ENCODE assay signal across 11 mouse cellular contexts in the genomic region with DNA sequence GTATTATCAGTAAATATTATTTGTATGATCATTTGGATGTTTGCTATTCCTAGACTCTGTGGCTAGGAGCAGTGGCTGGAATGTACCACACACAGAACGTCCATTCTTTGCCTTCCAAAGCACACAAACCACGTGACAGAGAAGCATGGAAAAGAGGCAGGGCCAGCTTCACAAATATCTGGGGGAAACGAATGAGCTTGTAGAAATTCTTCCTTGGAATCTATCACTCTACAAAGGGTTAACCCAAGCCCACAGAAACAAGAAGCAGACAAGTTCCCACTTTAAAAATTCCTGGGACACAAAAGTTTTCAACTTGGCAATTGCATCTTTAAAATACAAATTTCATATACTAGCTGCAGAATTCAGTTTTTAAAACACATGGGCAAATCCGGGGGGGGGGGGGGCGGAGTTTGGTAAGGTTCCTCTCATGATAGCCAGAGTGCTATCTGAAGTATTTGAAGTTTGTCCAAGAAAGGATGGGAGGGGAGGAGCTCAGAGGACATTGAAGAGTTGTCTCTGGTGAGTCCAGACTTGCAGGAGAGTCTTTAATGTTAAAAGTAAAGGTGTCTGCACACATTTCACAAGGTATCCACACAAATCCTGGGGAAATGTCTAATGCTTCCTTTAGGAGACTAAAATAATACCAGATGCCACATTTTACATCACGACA.
DNase-seq lines count a peak whose midpoint lies in the region; ATAC-seq and TF ChIP-seq lines count a peak whose summit lies in the region.
"Had no signal": no experiment of that assay in that cellular context is flagged by ENCODE, and none has a peak within 500 bp of the region (broad histone marks: within the 10 kb centered on the region; RNA-seq: fewer than 3 reads in every experiment).

No protein-coding gene starts in this region.

- peak; percentile 17 for DNase-seq in kidney, adult 2 months
- DNase-seq in embryo, embryonic 10.5 days (ENCODE audit: low spot score) = peak; percentile 32
- no peak for DNase-seq in forebrain, postnatal 0 days
- no peak for DNase-seq in spleen, postnatal 14 days (ENCODE audit: low spot score in 2 of 2)
- no peak for DNase-seq in gastrocnemius, postnatal 10 days
- no peak for DNase-seq in left cerebral cortex, adult 18-20 months (ENCODE audit: low spot score in 2 of 2)
- DNase-seq: kidney, adult 11 months had no signal

- no peak overlapping the region for H3K27ac ChIP-seq in kidney, adult 2 months (ENCODE audit: insufficient read depth, low read depth, low read length)
- H3K27ac ChIP-seq in kidney, embryonic 14.5 days (ENCODE audit: low read depth, low read length) = no peak overlapping the region
- no peak overlapping the region for H3K27ac ChIP-seq in forebrain, postnatal 0 days (ENCODE audit: low read depth, low read length)
- H3K27ac ChIP-seq in midbrain, embryonic 15.5 days = no peak overlapping the region
- H3K27ac ChIP-seq: lung, embryonic 15.5 days had no signal

- TF ChIP-seq CTCF in kidney, adult 2 months (conservative IDR thresholded peaks at IDR 0.05; ENCODE audit: insufficient read depth, insufficient read length, low read depth, low read length) = no peak
- TF ChIP-seq CTCF in forebrain, postnatal 0 days (IDR thresholded peaks at IDR 0.05; ENCODE audit: low read depth) = no peak

- H3K27me3 ChIP-seq in kidney, adult 2 months (replicated peaks; ENCODE audit: control insufficient read depth, insufficient read depth, low read length) = peaks cover 1% of the 10 kb centered on the region
- peaks cover 12% of the 10 kb centered on the region; the same call in 1 of the 2 replicates for H3K27me3 ChIP-seq in kidney, embryonic 14.5 days (ENCODE audit: control insufficient read depth, insufficient read depth, low read length)
- H3K27me3 ChIP-seq in forebrain, postnatal 0 days (ENCODE audit: insufficient read depth, low read length) = no peaks in the 10 kb centered on the region
- no peaks in the 10 kb centered on the region for H3K27me3 ChIP-seq in midbrain, embryonic 15.5 days (replicated peaks)

- TF ChIP-seq POLR2A in kidney, adult 2 months (IDR thresholded peaks at IDR 0.05; ENCODE audit: low read depth, low read length) = no peak

- H3K4me2 ChIP-seq in kidney, embryonic 14.5 days (replicated peaks; ENCODE audit: low read depth, low read length) = no peak overlapping the region
- H3K4me2 ChIP-seq in forebrain, postnatal 0 days (ENCODE audit: low read depth) = peak overlapping the region; percentile 61
- peak overlapping the region; percentile 64 for H3K4me2 ChIP-seq in midbrain, embryonic 15.5 days

- WGBS in kidney, adult 2 months = 35% methylated on average over 6 of the region's 6 CpGs
- 45% methylated on average over 6 of the region's 6 CpGs for WGBS in kidney, embryonic 14.5 days
- WGBS in forebrain, postnatal 0 days = 18% methylated on average over 6 of the region's 6 CpGs
- 34% methylated on average over 6 of the region's 6 CpGs for WGBS in midbrain, embryonic 15.5 days

- no peaks in the 10 kb centered on the region for H3K36me3 ChIP-seq in kidney, adult 2 months (ENCODE audit: control insufficient read depth, insufficient read depth, low read length)
- H3K36me3 ChIP-seq in kidney, embryonic 14.5 days (ENCODE audit: control insufficient read depth, insufficient read depth, low read length) = no peaks in the 10 kb centered on the region
- no peaks in the 10 kb centered on the region for H3K36me3 ChIP-seq in forebrain, postnatal 0 days (ENCODE audit: insufficient read depth)
- no peaks in the 10 kb centered on the region for H3K36me3 ChIP-seq in midbrain, embryonic 15.5 days (replicated peaks)
- H3K36me3 ChIP-seq: lung, embryonic 15.5 days had no signal

- no peak for ATAC-seq in kidney, embryonic 14.5 days (ENCODE audit: low FRiP score, low TSS enrichment)
- no peak for ATAC-seq in forebrain, postnatal 0 days
- no peak for ATAC-seq in midbrain, embryonic 15.5 days (replicated peaks)
- ATAC-seq: CD4-positive, CD25-positive, alpha-beta regulatory T cell, adult 4 months had no signal

- H3K4me3 ChIP-seq in kidney, adult 2 months (ENCODE audit: insufficient read depth, low read depth, low read length) = no peak overlapping the region
- H3K4me3 ChIP-seq in kidney, embryonic 14.5 days (ENCODE audit: low read length) = no peak overlapping the region
- H3K4me3 ChIP-seq in forebrain, postnatal 0 days (ENCODE audit: low read depth, low read length) = peak overlapping the region; percentile 68
- H3K4me3 ChIP-seq in midbrain, embryonic 15.5 days = peak overlapping the region; percentile 75

- no peaks in the 10 kb centered on the region for H3K9me3 ChIP-seq in kidney, embryonic 14.5 days (ENCODE audit: control insufficient read depth, low read length)
- no peaks in the 10 kb centered on the region for H3K9me3 ChIP-seq in forebrain, postnatal 0 days (ENCODE audit: low read length)
- no peaks in the 10 kb centered on the region for H3K9me3 ChIP-seq in midbrain, embryonic 15.5 days
- H3K9me3 ChIP-seq: lung, embryonic 15.5 days had no signal

- no peak overlapping the region for H3K9ac ChIP-seq in kidney, embryonic 14.5 days (ENCODE audit: low read depth, low read length)
- peak overlapping the region; percentile 66; the same call in 1 of the 2 replicates for H3K9ac ChIP-seq in forebrain, postnatal 0 days
- H3K9ac ChIP-seq in midbrain, embryonic 15.5 days = peak overlapping the region; percentile 31; the same call in 1 of the 2 replicates
- H3K9ac ChIP-seq: lung, embryonic 15.5 days had no signal

- no peaks in the 10 kb centered on the region for H3K4me1 ChIP-seq in kidney, adult 2 months (ENCODE audit: control insufficient read depth, insufficient read depth, low read length)
- H3K4me1 ChIP-seq in kidney, embryonic 14.5 days (ENCODE audit: control insufficient read depth, insufficient read depth, low read length) = no peaks in the 10 kb centered on the region
- H3K4me1 ChIP-seq in forebrain, postnatal 0 days (ENCODE audit: insufficient read depth) = no peaks in the 10 kb centered on the region
- peaks cover 13% of the 10 kb centered on the region for H3K4me1 ChIP-seq in midbrain, embryonic 15.5 days

Comparison
In these comparisons a context has a peak if more than half of its experiments do, and no peak if none do; other contexts are left out.
1. DNase-seq: peak in kidney, adult 2 months (single experiment) and embryo, embryonic 10.5 days (single experiment); none in forebrain, postnatal 0 days (single experiment), spleen, postnatal 14 days (0 of 2), gastrocnemius, postnatal 10 days (single experiment) and left cerebral cortex, adult 18-20 months (0 of 2).
2. H3K4me3 ChIP-seq: peak in forebrain, postnatal 0 days (single experiment) and midbrain, embryonic 15.5 days (single experiment); none in kidney, adult 2 months (single experiment) and kidney, embryonic 14.5 days (single experiment).